Mouse (Mus musculus): Measurements from ENCODE around the gene Sh3rf3.

Gene Sh3rf3

GRCm38 (mm10) chr10:59166104-59166944, 353.2 kb downstream of the Sh3rf3 start:
- peak; percentile 58 for DNase-seq (ENCODE audit: low read depth, low spot score)

- DNase-seq (ENCODE audit: low read depth, low spot score), result no peak
Observed at GRCm38 (mm10) chr10:59171042-59171441, 357.9 kb downstream of the Sh3rf3 start.

DNA sequence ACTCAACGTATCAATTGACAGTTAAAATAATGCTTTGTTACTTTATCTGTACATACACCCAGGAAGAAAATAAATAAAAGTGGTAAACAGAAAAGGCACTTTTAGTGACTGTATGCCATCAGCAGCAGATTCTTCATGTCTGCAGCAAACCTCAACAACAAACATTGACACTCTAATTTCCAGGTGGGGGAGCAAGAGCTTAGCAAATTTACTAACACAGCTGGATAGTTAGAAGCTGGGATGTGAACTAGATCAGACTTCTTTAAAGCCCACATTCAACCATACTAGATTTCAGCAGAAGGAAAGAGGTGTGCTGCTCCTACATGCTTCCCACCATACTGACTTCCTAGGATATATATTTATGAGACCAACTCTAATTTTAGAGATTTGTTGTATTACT, 359.4 kb downstream of the Sh3rf3 start:
- DNase-seq (ENCODE audit: low read depth, low spot score), result no peak

GRCm38 (mm10) chr10:59179620-59180019, 366.5 kb downstream of the Sh3rf3 start:
- DNase-seq (ENCODE audit: low read depth, low spot score), result no peak

DNA sequence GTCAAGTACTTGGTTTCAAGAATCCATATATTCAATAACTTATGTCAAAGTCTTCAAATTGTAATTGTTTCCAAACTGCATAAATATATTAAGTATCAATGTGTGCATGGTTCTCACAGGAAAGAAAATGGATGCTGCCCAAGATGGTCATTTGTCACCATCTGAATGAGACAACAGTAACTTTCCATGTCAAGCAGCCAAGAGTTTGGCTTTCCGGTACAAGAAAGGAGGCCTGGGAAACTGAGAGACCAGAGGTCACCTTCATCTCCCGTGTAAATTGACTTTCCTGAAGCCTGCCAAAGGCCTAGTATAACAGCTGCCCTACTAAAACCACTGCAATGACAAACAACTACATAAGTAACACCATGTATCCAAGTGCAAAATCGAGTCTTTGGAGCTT, 369.1 kb downstream of the Sh3rf3 start:
- DNase-seq (ENCODE audit: low read depth, low spot score), result no peak
